Mouse (Mus musculus) liver, postnatal 0 days (tissue): ENCODE measurements around the gene Fut8.

Experiments used
- CTCF ChIP-seq: sonication (generic); IDR thresholded peaks from 2 replicates; pipeline ENCODE4 v1.5.1; 2016; ENCODE audit warnings: antibody characterized with exemption, low read depth
- EP300 ChIP-seq: IDR thresholded peaks from 2 replicates; pipeline ENCODE4 v1.6.1; 2016; ENCODE audit warnings: antibody characterized with exemption, low read depth, mild to moderate bottlenecking

DNA sequence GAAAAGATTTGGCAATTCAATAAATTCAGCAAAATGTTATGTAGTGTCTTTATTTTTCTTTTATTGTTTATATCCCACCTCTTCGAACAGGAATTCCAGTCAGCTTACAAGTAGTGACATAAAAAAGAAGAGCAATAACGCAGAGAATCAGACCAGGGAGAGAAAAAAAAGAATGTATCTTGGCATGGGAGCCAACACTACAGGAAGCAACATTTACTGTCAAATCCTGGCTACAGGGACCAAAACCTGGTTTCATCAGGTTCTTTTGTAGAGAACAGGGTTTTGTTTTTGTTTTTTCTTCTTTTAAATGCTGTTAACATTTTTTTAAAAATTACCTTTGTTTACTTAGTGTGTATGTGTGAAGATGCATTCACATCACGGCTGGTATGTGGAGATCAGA lies 273.7 kb downstream of the Fut8 start:
- no peak for TF ChIP-seq CTCF
- no peak for TF ChIP-seq EP300
